Mouse (Mus musculus) midbrain, embryonic 14.5 days (tissue): ENCODE data around the gene Rfx1. TPM values are rescaled to one million over a fixed set of nuclear protein-coding genes. Genes with fewer than 3 reads are reported as not detected.

Experiments used
- ATAC-seq: fragments of 200-750 bp; cut with Nextera tagmentation; 2 replicates; pipeline ENCODE4 v1.8.0; 2017; ENCODE audit warnings: moderate number of reproducible peaks, moderate library complexity; ENCODE audit not compliant: low FRiP score, low TSS enrichment
- DNase-seq: peaks from one replicate; pipeline ENCODE4 v3.0.0-alpha.2; 2015
- H3K27ac ChIP-seq: fragments of 300-500 bp; sonication (generic); replicated peaks from 2 replicates; pipeline ENCODE4 v1.5.1; 2014; ENCODE audit warnings: mild to moderate bottlenecking, low read depth, low read length, moderate library complexity
- H3K27me3 ChIP-seq: fragments of 300-500 bp; sonication (generic); 2 replicates; pipeline ENCODE4 v1.6.1; 2014; ENCODE audit warnings: low read length, control low read depth, mixed read lengths; ENCODE audit not compliant: control insufficient read depth, insufficient read depth
- H3K36me3 ChIP-seq: fragments of 300-500 bp; sonication (generic); 2 replicates; pipeline ENCODE4 v1.6.1; 2014; ENCODE audit warnings: low read length, control low read depth; ENCODE audit not compliant: control insufficient read depth, insufficient read depth
- H3K4me1 ChIP-seq: fragments of 300-500 bp; sonication (generic); 2 replicates; pipeline ENCODE4 v1.6.1; 2014; ENCODE audit warnings: mild to moderate bottlenecking, antibody characterized with exemption, low read length, control low read depth; ENCODE audit not compliant: control insufficient read depth, insufficient read depth
- H3K4me2 ChIP-seq: fragments of 300-500 bp; sonication (generic); 2 replicates; pipeline ENCODE4 v1.6.1; 2014; ENCODE audit warnings: mild to moderate bottlenecking, low read length, moderate library complexity
- H3K4me3 ChIP-seq: fragments of 300-500 bp; sonication (generic); replicated peaks from 2 replicates; pipeline ENCODE4 v1.5.1; 2014; ENCODE audit warnings: low read depth, low read length
- H3K9ac ChIP-seq: fragments of 300-500 bp; sonication (generic); replicated peaks from 2 replicates; pipeline ENCODE4 v1.6.1; 2014; ENCODE audit warnings: mild to moderate bottlenecking, low read length, moderate library complexity
- H3K9me3 ChIP-seq: fragments of 300-500 bp; sonication (generic); 2 replicates; pipeline ENCODE4 v1.6.1; 2016; ENCODE audit warnings: low read length, control low read depth, mixed read lengths; ENCODE audit not compliant: control insufficient read depth
- WGBS: fragments of 180-500 bp; shearing (Covaris S2); extraction: QIAGEN DNeasy Blood & Tissue Kit; methylation state at CpG from one replicate; pipeline ENCODE4 v1.1.7; 2014; 5-methylcytosine and 5-hydroxymethylcytosine counted together
- polyA plus RNA-seq: library from polyadenylated mRNA; unstranded; fragments of >200 nt; fragmentation: Nextera tagmentation; extraction: Ambion mirVana; gene quantifications from 2 replicates; pipeline ENCODE4 v1.2.1, GENCODE M21; 2014

The Rfx1 gene
- polyA plus RNA-seq, 1 experiment from 2014 or later = 11.2 TPM

- no peak overlapping the region for H3K4me2 ChIP-seq
- 90% methylated on average over 9 of the region's 9 CpGs for WGBS
- ATAC-seq (no peak), DNase-seq (no peak)
- H3K27me3 ChIP-seq = no peaks in the 10 kb centered on the region
- H3K27ac ChIP-seq = no peak overlapping the region
- H3K36me3 ChIP-seq = peaks cover 91% of the 10 kb centered on the region
- H3K4me3 ChIP-seq = no peak overlapping the region
- H3K4me1 ChIP-seq = no peaks in the 10 kb centered on the region
- no peaks in the 10 kb centered on the region for H3K9me3 ChIP-seq
- no peak overlapping the region for H3K9ac ChIP-seq
Measured at GRCm38 (mm10) chr8:84089277-84089676, 22.6 kb downstream of the Rfx1 start.

- no peak overlapping the region for H3K4me3 ChIP-seq
- H3K9ac ChIP-seq = no peak overlapping the region
- WGBS = 97% methylated on average over 8 of the region's 8 CpGs
- ATAC-seq = no peak
- no peak for DNase-seq
- H3K27ac ChIP-seq = no peak overlapping the region
- H3K27me3 ChIP-seq = no peaks in the 10 kb centered on the region
- no peak overlapping the region for H3K4me2 ChIP-seq
- H3K36me3 ChIP-seq = peaks cover 95% of the 10 kb centered on the region
- no peaks in the 10 kb centered on the region for H3K9me3 ChIP-seq
- H3K4me1 ChIP-seq = no peaks in the 10 kb centered on the region
Measured at GRCm38 (mm10) chr8:84090585-84090984, 24.0 kb downstream of the Rfx1 start.

- H3K9me3 ChIP-seq = no peaks in the 10 kb centered on the region
- WGBS = 76% methylated on average over 8 of the region's 8 CpGs
- H3K36me3 ChIP-seq = peaks cover 85% of the 10 kb centered on the region
- no peak overlapping the region for H3K4me2 ChIP-seq
- H3K27ac ChIP-seq = no peak overlapping the region
- no peak overlapping the region for H3K4me3 ChIP-seq
- H3K27me3 ChIP-seq = no peaks in the 10 kb centered on the region
- no peak for DNase-seq
- no peak for ATAC-seq
- H3K4me1 ChIP-seq = no peaks in the 10 kb centered on the region
- no peak overlapping the region for H3K9ac ChIP-seq
Measured at GRCm38 (mm10) chr8:84096061-84096460, 29.4 kb downstream of the Rfx1 start.

- ATAC-seq (no peak), DNase-seq (no peak)
- H3K36me3 ChIP-seq = peaks cover 77% of the 10 kb centered on the region
- 98% methylated on average over 7 of the region's 7 CpGs for WGBS
- no peak overlapping the region for H3K4me2 ChIP-seq
- H3K9me3 ChIP-seq = no peaks in the 10 kb centered on the region
- H3K4me1 ChIP-seq = peaks cover 16% of the 10 kb centered on the region
- H3K4me3 ChIP-seq = no peak overlapping the region
- no peak overlapping the region for H3K9ac ChIP-seq
- no peak overlapping the region for H3K27ac ChIP-seq
- no peaks in the 10 kb centered on the region for H3K27me3 ChIP-seq
Measured at GRCm38 (mm10) chr8:84098376-84098775, 31.7 kb downstream of the Rfx1 start.

- Histone ChIP-seq H3K27me3 (no peaks in the 10 kb centered on the region), H3K27ac (no peak overlapping the region), H3K4me1 (peaks cover 28% of the 10 kb centered on the region), H3K4me3 (no peak overlapping the region), H3K9ac (0 out of 2 replicates have a peak overlapping the region, but pooled peaks have one; percentile 9), H3K36me3 (peaks cover 47% of the 10 kb centered on the region), H3K4me2 (no peak overlapping the region), H3K9me3 (no peaks in the 10 kb centered on the region)
- DNase-seq = no peak
- 93% methylated on average over 25 of the region's 25 CpGs for WGBS
- no peak for ATAC-seq
Measured at GRCm38 (mm10) chr8:84101476-84102270, 35.0 kb downstream of the Rfx1 start.

- ATAC-seq (no peak), DNase-seq (peak; percentile 14)
- Histone ChIP-seq H3K4me1 (peaks cover 28% of the 10 kb centered on the region), H3K27ac (peak overlapping the region; percentile 95), H3K9ac (peak overlapping the region; percentile 72), H3K4me2 (peak overlapping the region; percentile 77), H3K36me3 (peaks cover 27% of the 10 kb centered on the region), H3K4me3 (peak overlapping the region; percentile 58), H3K27me3 (no peaks in the 10 kb centered on the region), H3K9me3 (no peaks in the 10 kb centered on the region)
- 37% methylated on average over 3 of the region's 3 CpGs for WGBS
Measured at GRCm38 (mm10) chr8:84103601-84104000, 37.0 kb downstream of the Rfx1 start.

- peaks cover 28% of the 10 kb centered on the region for H3K4me1 ChIP-seq
- peak overlapping the region; percentile 77 for H3K4me2 ChIP-seq
- ATAC-seq (peak; percentile 85), DNase-seq (peak; percentile 84)
- peak overlapping the region; percentile 95 for H3K27ac ChIP-seq
- H3K4me3 ChIP-seq = peak overlapping the region; percentile 58
- H3K27me3 ChIP-seq = no peaks in the 10 kb centered on the region
- H3K9ac ChIP-seq = peak overlapping the region; percentile 72
- WGBS = 1% methylated on average over 26 of the region's 29 CpGs
- peaks cover 21% of the 10 kb centered on the region for H3K36me3 ChIP-seq
- no peaks in the 10 kb centered on the region for H3K9me3 ChIP-seq
Measured at GRCm38 (mm10) chr8:84104221-84104620, 37.6 kb downstream of the Rfx1 start.

- 6% methylated on average over 42 of the region's 42 CpGs for WGBS
- peak within 1 kb of the TSS; percentile 95 for H3K27ac ChIP-seq
Measured at GRCm38 (mm10) chr8:84104697-84105609, 38.3 kb downstream of the Rfx1 start, which contains the start of gene Dcaf15. Gene Dcaf15, minus strand, starts transcription at chr8:84104768.

More at GRCm38 (mm10) chr8:84104697-84105609, 38.3 kb downstream of the Rfx1 start, which contains the start of gene Dcaf15:
- DNase-seq (peak; percentile 99), ATAC-seq (peak; percentile 96)
- H3K4me1 ChIP-seq = peaks cover 28% of the 10 kb centered on the region
- H3K9me3 ChIP-seq = no peaks in the 10 kb centered on the region
- H3K4me3 ChIP-seq = peak within 1 kb of the TSS; percentile 58
- H3K36me3 ChIP-seq = peaks cover 16% of the 10 kb centered on the region
- H3K4me2 ChIP-seq = peak within 1 kb of the TSS; percentile 77
- peak within 1 kb of the TSS; percentile 72 for H3K9ac ChIP-seq
- no peaks in the 10 kb centered on the region for H3K27me3 ChIP-seq
